Mouse (Mus musculus) pancreas, adult 10 weeks (tissue): Measurements from ENCODE around the gene Malrd1. TPM values are rescaled to one million over a fixed set of nuclear protein-coding genes. Genes with fewer than 3 reads are reported as not detected.

Experiments
- polyA plus RNA-seq: library from polyadenylated mRNA; stranded (reverse); fragments of 350-450 nt; fragmentation: Illumina TruSeq; extraction: RNeasy Lipid Tissue Mini Kit (QIAGEN cat#74804); gene quantifications from one replicate; pipeline ENCODE4 v1.2.3, GENCODE M21; 2015; ENCODE audit warnings: low read depth, low replicate concordance; ENCODE audit not compliant: insufficient read depth

Gene Malrd1
- not detected for polyA plus RNA-seq

DNA sequence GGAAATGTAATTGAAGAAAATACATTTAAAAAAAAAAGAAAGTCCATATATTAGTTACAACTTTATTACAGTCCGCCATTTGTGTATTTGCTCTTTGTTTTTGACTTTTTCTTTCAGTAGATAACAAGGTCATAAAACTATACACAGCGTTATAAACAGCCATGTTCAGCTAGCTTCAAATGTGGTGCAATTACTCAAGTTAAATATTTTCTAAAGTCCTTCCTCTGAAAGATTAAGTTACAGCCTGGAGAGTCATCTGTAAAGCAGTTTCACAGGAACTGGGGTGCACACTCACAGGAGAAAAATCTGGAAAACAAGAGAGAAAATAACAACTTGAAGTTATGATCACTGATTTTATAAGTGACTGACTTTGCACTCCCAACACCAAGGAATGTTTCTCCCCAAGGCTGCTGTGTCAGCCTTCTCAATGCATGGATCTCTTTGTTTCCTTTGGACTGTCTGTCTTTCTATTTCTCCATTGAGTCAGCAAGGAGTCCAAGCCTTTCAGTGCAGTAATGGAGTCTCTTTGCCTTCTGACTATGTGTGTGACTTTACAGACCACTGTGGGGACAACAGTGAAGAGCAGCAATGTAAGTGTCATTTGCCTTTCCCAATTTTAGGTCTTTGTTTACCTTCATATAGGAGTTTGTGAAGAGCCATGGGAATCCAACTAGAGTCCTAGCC lies at the start of gene Malrd1:
Gene Malrd1 (plus strand): TSS at position 239 of the 684 bp plus-strand sequence.

